ENCODE assay signal across 22 mouse cellular contexts in genomic region chr2:28848879-28849278, GRCm38 (mm10). TPM values are rescaled to one million over a fixed set of nuclear protein-coding genes. Genes with fewer than 3 reads are reported as not detected.
DNase-seq lines count a peak whose midpoint lies in the region; ATAC-seq and TF ChIP-seq lines count a peak whose summit lies in the region.
"Had no signal": no experiment of that assay in that cellular context is flagged by ENCODE, and none has a peak within 500 bp of the region (broad histone marks: within the 10 kb centered on the region; RNA-seq: fewer than 3 reads in every experiment).

No protein-coding gene starts in this region.

- 18% methylated on average over 2 of the region's 2 CpGs for WGBS in liver, adult 2 months
- 64% methylated on average over 2 of the region's 2 CpGs for WGBS in liver, embryonic 15.5 days (ENCODE audit: insufficient replicate concordance)
- 88% methylated on average over 2 of the region's 2 CpGs for WGBS in liver, embryonic 11.5 days
- WGBS in liver, embryonic 16.5 days (ENCODE audit: insufficient replicate concordance) = 58% methylated on average over 2 of the region's 2 CpGs
- 74% methylated on average over 2 of the region's 2 CpGs for WGBS in liver, embryonic 12.5 days (ENCODE audit: insufficient replicate concordance)
- 63% methylated on average over 2 of the region's 2 CpGs for WGBS in liver, postnatal 0 days (ENCODE audit: insufficient replicate concordance)
- 99% methylated on average over 2 of the region's 2 CpGs for WGBS in thymus, adult 2 months

- no peak for TF ChIP-seq CTCF in liver, adult 2 months (IDR thresholded peaks at IDR 0.05; ENCODE audit: low read depth, low read length)
- no peak for TF ChIP-seq CTCF in liver, postnatal 0 days (IDR thresholded peaks at IDR 0.05; ENCODE audit: low read depth)
- TF ChIP-seq CTCF in thymus, adult 2 months (IDR thresholded peaks at IDR 0.05; ENCODE audit: borderline replicate concordance, control insufficient read depth, extremely low read depth, insufficient read depth, low read length, poor library complexity) = no peak

- H3K27me3 ChIP-seq in liver, adult 2 months (ENCODE audit: control insufficient read depth, insufficient read depth, low read length) = no peaks in the 10 kb centered on the region
- H3K27me3 ChIP-seq in liver, embryonic 15.5 days = no peaks in the 10 kb centered on the region
- H3K27me3 ChIP-seq in liver, embryonic 11.5 days (replicated peaks; ENCODE audit: control insufficient read depth, insufficient read depth, low read length) = no peaks in the 10 kb centered on the region
- no peaks in the 10 kb centered on the region for H3K27me3 ChIP-seq in liver, embryonic 16.5 days (ENCODE audit: control insufficient read depth, insufficient read depth, low read depth, low read length)
- no peaks in the 10 kb centered on the region for H3K27me3 ChIP-seq in liver, embryonic 12.5 days (replicated peaks)
- H3K27me3 ChIP-seq in liver, postnatal 0 days (ENCODE audit: insufficient read depth, low read length) = no peaks in the 10 kb centered on the region
- H3K27me3 ChIP-seq in thymus, adult 2 months (ENCODE audit: control insufficient read depth, insufficient read depth, low read length) = no peaks in the 10 kb centered on the region
- H3K27me3 ChIP-seq: CH12.LX, Patski had no signal

- TF ChIP-seq POLR2A in liver, adult 2 months (IDR thresholded peaks at IDR 0.05; ENCODE audit: extremely low read depth, insufficient read depth, low read length) = no peak
- TF ChIP-seq POLR2A in thymus, adult 2 months (IDR thresholded peaks at IDR 0.05; ENCODE audit: control insufficient read depth, extremely low read depth, insufficient read depth, low read length, poor library complexity) = no peak

- H3K4me1 ChIP-seq in liver, adult 2 months (ENCODE audit: control insufficient read depth, insufficient read depth, low read length) = peaks cover 7% of the 10 kb centered on the region
- no peaks in the 10 kb centered on the region for H3K4me1 ChIP-seq in liver, embryonic 15.5 days (replicated peaks)
- no peaks in the 10 kb centered on the region for H3K4me1 ChIP-seq in liver, embryonic 11.5 days (replicated peaks; ENCODE audit: control insufficient read depth, insufficient read depth, low read length)
- H3K4me1 ChIP-seq in liver, embryonic 16.5 days (ENCODE audit: control insufficient read depth, low read depth, low read length) = no peaks in the 10 kb centered on the region
- 0 out of 2 replicates have a peak, but pooled peaks cover 5% of the 10 kb centered on the region for H3K4me1 ChIP-seq in liver, embryonic 12.5 days
- H3K4me1 ChIP-seq in liver, postnatal 0 days (ENCODE audit: insufficient read depth) = peaks cover 7% of the 10 kb centered on the region
- H3K4me1 ChIP-seq in thymus, adult 2 months (replicated peaks; ENCODE audit: control insufficient read depth, insufficient read depth, low read length) = peaks cover 6% of the 10 kb centered on the region; the same call in 1 of the 2 replicates

- H3K27ac ChIP-seq in liver, adult 2 months (replicated peaks; ENCODE audit: insufficient read depth, low read depth, low read length) = peak overlapping the region; percentile 73
- 0 out of 2 replicates have a peak overlapping the region, but pooled peaks have one; percentile 14 for H3K27ac ChIP-seq in liver, embryonic 15.5 days (replicated peaks)
- no peak overlapping the region for H3K27ac ChIP-seq in liver, embryonic 11.5 days (ENCODE audit: low read depth, low read length)
- 0 out of 2 replicates have a peak overlapping the region, but pooled peaks have one; percentile 26 for H3K27ac ChIP-seq in liver, embryonic 16.5 days (ENCODE audit: low read length)
- H3K27ac ChIP-seq in liver, embryonic 12.5 days = no peak overlapping the region
- H3K27ac ChIP-seq in liver, postnatal 0 days (ENCODE audit: low read depth) = peak overlapping the region; percentile 52
- no peak overlapping the region for H3K27ac ChIP-seq in thymus, adult 2 months (ENCODE audit: control insufficient read depth, insufficient read depth, low read length)

- no peak for TF ChIP-seq EP300 in liver, postnatal 0 days (IDR thresholded peaks at IDR 0.05; ENCODE audit: low read depth)

- no peak overlapping the region for H3K4me2 ChIP-seq in liver, embryonic 15.5 days
- H3K4me2 ChIP-seq in liver, embryonic 11.5 days = no peak overlapping the region
- no peak overlapping the region for H3K4me2 ChIP-seq in liver, embryonic 16.5 days (ENCODE audit: low read depth, low read length)
- no peak overlapping the region for H3K4me2 ChIP-seq in liver, embryonic 12.5 days
- H3K4me2 ChIP-seq in liver, postnatal 0 days (ENCODE audit: low read depth, low read length) = 0 out of 2 replicates have a peak overlapping the region, but pooled peaks have one; percentile 24

- H3K9ac ChIP-seq in liver, adult 2 months (ENCODE audit: low read depth, low read length) = no peak overlapping the region
- H3K9ac ChIP-seq in liver, embryonic 15.5 days = no peak overlapping the region
- no peak overlapping the region for H3K9ac ChIP-seq in liver, embryonic 11.5 days (ENCODE audit: low read depth, low read length)
- no peak overlapping the region for H3K9ac ChIP-seq in liver, embryonic 16.5 days (ENCODE audit: low read depth, low read length)
- no peak overlapping the region for H3K9ac ChIP-seq in liver, embryonic 12.5 days
- H3K9ac ChIP-seq in liver, postnatal 0 days (replicated peaks) = no peak overlapping the region

- H3K79me2 ChIP-seq in liver, adult 2 months (ENCODE audit: control insufficient read depth, insufficient read depth, low read length) = peaks cover 5% of the 10 kb centered on the region; the same call in 1 of the 2 replicates

- DNase-seq in liver, adult 2 months (ENCODE audit: extremely low read depth, low read depth, low spot score) = peak; percentile 84
- DNase-seq in liver = no peak
- DNase-seq in liver, embryonic 11.5 days (ENCODE audit: low spot score) = no peak
- no peak for DNase-seq in liver, postnatal 0 days
- DNase-seq in thymus, adult 2 months = no peak
- DNase-seq: adrenal gland, adult 2 months; adrenal gland, adult 8-10 months; adrenal gland, postnatal 10 days; adrenal gland, postnatal 14 days; adrenal gland, postnatal 25 days; adrenal gland, postnatal 36 days; B cell, adult 2 months; cerebellum, adult 11 months; cerebellum, adult 11-12 months had no signal

- no peak for ATAC-seq in liver, embryonic 15.5 days (ENCODE audit: insufficient read depth)
- ATAC-seq in liver, embryonic 11.5 days (replicated peaks; ENCODE audit: low FRiP score) = no peak
- ATAC-seq in liver, embryonic 16.5 days (ENCODE audit: low read depth) = peak; percentile 47; the same call in 1 of the 2 replicates
- no peak for ATAC-seq in liver, embryonic 12.5 days
- ATAC-seq in liver, postnatal 0 days = peak; percentile 73
- ATAC-seq: activated CD4-positive, CD25-positive, alpha-beta regulatory T cell, adult 4 months; CD4-positive, CD25-positive, alpha-beta regulatory T cell, adult 4 months; Patski had no signal

- H3K4me3 ChIP-seq in liver, adult 2 months (ENCODE audit: insufficient read depth, low read depth, low read length) = no peak overlapping the region
- no peak overlapping the region for H3K4me3 ChIP-seq in liver, embryonic 15.5 days (replicated peaks)
- H3K4me3 ChIP-seq in liver, embryonic 11.5 days (ENCODE audit: low read depth, low read length) = no peak overlapping the region
- H3K4me3 ChIP-seq in liver, embryonic 16.5 days (ENCODE audit: low read depth, low read length) = no peak overlapping the region
- H3K4me3 ChIP-seq in liver, embryonic 12.5 days = no peak overlapping the region
- H3K4me3 ChIP-seq in liver, postnatal 0 days (ENCODE audit: low read depth, low read length) = no peak overlapping the region
- no peak overlapping the region for H3K4me3 ChIP-seq in thymus, adult 2 months (ENCODE audit: control insufficient read depth, insufficient read depth, low read length)

- H3K9me3 ChIP-seq in liver, embryonic 15.5 days (replicated peaks) = no peaks in the 10 kb centered on the region
- H3K9me3 ChIP-seq in liver, embryonic 11.5 days (ENCODE audit: control insufficient read depth, low read length) = no peaks in the 10 kb centered on the region
- no peaks in the 10 kb centered on the region for H3K9me3 ChIP-seq in liver, embryonic 16.5 days (replicated peaks; ENCODE audit: control insufficient read depth, low read length)
- no peaks in the 10 kb centered on the region for H3K9me3 ChIP-seq in liver, embryonic 12.5 days (replicated peaks)
- no peaks in the 10 kb centered on the region for H3K9me3 ChIP-seq in liver, postnatal 0 days (ENCODE audit: low read length)
- H3K9me3 ChIP-seq: G1E had no signal

- H3K36me3 ChIP-seq in liver, adult 2 months (ENCODE audit: control insufficient read depth, insufficient read depth, low read length) = peaks cover 39% of the 10 kb centered on the region
- peaks cover 45% of the 10 kb centered on the region for H3K36me3 ChIP-seq in liver, embryonic 15.5 days (replicated peaks)
- peaks cover 10% of the 10 kb centered on the region for H3K36me3 ChIP-seq in liver, embryonic 11.5 days (ENCODE audit: control insufficient read depth, insufficient read depth, low read length)
- H3K36me3 ChIP-seq in liver, embryonic 16.5 days (ENCODE audit: control insufficient read depth, insufficient read depth) = peaks cover 8% of the 10 kb centered on the region; the same call in 1 of the 2 replicates
- peaks cover 92% of the 10 kb centered on the region for H3K36me3 ChIP-seq in liver, embryonic 12.5 days
- H3K36me3 ChIP-seq in liver, postnatal 0 days (replicated peaks; ENCODE audit: insufficient read depth, low read length) = peaks cover 26% of the 10 kb centered on the region
- H3K36me3 ChIP-seq in thymus, adult 2 months (ENCODE audit: control insufficient read depth, insufficient read depth, low read length) = peaks cover 19% of the 10 kb centered on the region

RNA-seq across cellular contexts. Expression of gene Ddx31, which starts 8.7 kb away (rescaled TPM):
- total RNA-seq in liver, adult 2 months (2014; rRNA removed) = 3.9 and 4.2 TPM in 2 replicates
- 1.9 and 2.5 TPM in 2 replicates for polyA plus RNA-seq in liver, adult 2 months (2012; rRNA removed)
- 4.7 and 4.9 TPM in 2 replicates for polyA plus RNA-seq in liver, embryonic 15.5 days (2015; fragmentation: Nextera tagmentation; extraction: Ambion mirVana)
- polyA plus RNA-seq in liver, embryonic 11.5 days (2014; fragmentation: Nextera tagmentation; extraction: Ambion mirVana) = 15.5 and 16.4 TPM in 2 replicates
- polyA plus RNA-seq in liver, embryonic 16.5 days (2015; fragmentation: Nextera tagmentation; extraction: Ambion mirVana) = 3.6 and 3.9 TPM in 2 replicates
- polyA plus RNA-seq in liver, embryonic 12.5 days (2016; fragmentation: Nextera tagmentation; extraction: Ambion mirVana) = 11.8 and 11.9 TPM in 2 replicates
- 4.2 and 4.4 TPM in 2 replicates for polyA plus RNA-seq in liver, postnatal 0 days (2015; fragmentation: Nextera tagmentation; extraction: Ambion mirVana)
- polyA plus RNA-seq in thymus, adult 2 months (2012; rRNA removed) = 10.0 and 10.5 TPM in 2 replicates

RNA-seq across cellular contexts. Expression of gene Gtf3c4, which starts 8.7 kb away (rescaled TPM):
- total RNA-seq in liver, adult 2 months (2014; rRNA removed) = 11.0 and 11.4 TPM in 2 replicates
- polyA plus RNA-seq in liver, adult 2 months (2012; rRNA removed) = 4.6 and 5.0 TPM in 2 replicates
- polyA plus RNA-seq in liver, embryonic 15.5 days (2015; fragmentation: Nextera tagmentation; extraction: Ambion mirVana) = 5.1 and 5.2 TPM in 2 replicates
- polyA plus RNA-seq in liver, embryonic 11.5 days (2014; fragmentation: Nextera tagmentation; extraction: Ambion mirVana) = 19.2 and 20.1 TPM in 2 replicates
- 3.9 and 4.3 TPM in 2 replicates for polyA plus RNA-seq in liver, embryonic 16.5 days (2015; fragmentation: Nextera tagmentation; extraction: Ambion mirVana)
- 13.2 TPM in 2 replicates for polyA plus RNA-seq in liver, embryonic 12.5 days (2016; fragmentation: Nextera tagmentation; extraction: Ambion mirVana)
- 3.1 and 3.3 TPM in 2 replicates for polyA plus RNA-seq in liver, postnatal 0 days (2015; fragmentation: Nextera tagmentation; extraction: Ambion mirVana)
- polyA plus RNA-seq in thymus, adult 2 months (2012; rRNA removed) = 15.3 and 20.6 TPM in 2 replicates

Comparison
In these comparisons a context has a peak if more than half of its experiments do, and no peak if none do; other contexts are left out.
1. H3K27ac ChIP-seq: peak in liver, adult 2 months (single experiment), liver, embryonic 15.5 days (single experiment), liver, embryonic 16.5 days (single experiment) and liver, postnatal 0 days (single experiment); none in liver, embryonic 11.5 days (single experiment), liver, embryonic 12.5 days (single experiment) and thymus, adult 2 months (single experiment).
2. ATAC-seq: peak in liver, embryonic 16.5 days (single experiment) and liver, postnatal 0 days (single experiment); none in liver, embryonic 15.5 days (single experiment), liver, embryonic 11.5 days (single experiment) and liver, embryonic 12.5 days (single experiment).